In genomic region chr6:29917383-29917720, GRCm38 (mm10) we compare ENCODE assay signal across 8 mouse cellular contexts. TPM values are rescaled to one million over a fixed set of nuclear protein-coding genes. Genes with fewer than 3 reads are reported as not detected.
DNase-seq lines count a peak whose midpoint lies in the region; ATAC-seq lines count a peak whose summit lies in the region.

No protein-coding gene starts in this region.

- H3K27ac ChIP-seq in heart, embryonic 13.5 days (replicated peaks), result peak overlapping the region; percentile 82
- no peak overlapping the region for H3K27ac ChIP-seq in kidney, embryonic 15.5 days

- peaks cover 25% of the 10 kb centered on the region for H3K27me3 ChIP-seq in heart, embryonic 13.5 days (replicated peaks)
- H3K27me3 ChIP-seq in kidney, embryonic 15.5 days, result peaks cover 43% of the 10 kb centered on the region

- intact Hi-C loops in heart, postnatal 36 days (cut with DNase I), result loop anchor here (2.0 kb wide), 1 partner anchor 131 kb away; no protein-coding TSS in a partner anchor

- no peak for DNase-seq in heart, postnatal 36 days
- DNase-seq in R1 (ENCODE audit: low read depth, low spot score), result peak; percentile 55
- DNase-seq in T-cell, adult 2 months (ENCODE audit: low spot score), result no peak
- no peak for DNase-seq in testis, postnatal 10 days (ENCODE audit: low spot score)

- under 1% methylated on average over 21 of the region's 21 CpGs for WGBS in heart, embryonic 13.5 days
- under 1% methylated on average over 21 of the region's 21 CpGs for WGBS in kidney, embryonic 15.5 days

- peak overlapping the region; percentile 93 for H3K9ac ChIP-seq in heart, embryonic 13.5 days
- H3K9ac ChIP-seq in kidney, embryonic 15.5 days, result peak overlapping the region; percentile 47

- H3K36me3 ChIP-seq in heart, embryonic 13.5 days, result peaks cover 14% of the 10 kb centered on the region
- H3K36me3 ChIP-seq in kidney, embryonic 15.5 days, result no peaks in the 10 kb centered on the region

- peaks cover 22% of the 10 kb centered on the region for H3K4me1 ChIP-seq in heart, embryonic 13.5 days
- H3K4me1 ChIP-seq in kidney, embryonic 15.5 days, result peaks cover 12% of the 10 kb centered on the region

- H3K4me2 ChIP-seq in heart, embryonic 13.5 days, result peak overlapping the region; percentile 93
- H3K4me2 ChIP-seq in kidney, embryonic 15.5 days, result peak overlapping the region; percentile 97

- H3K4me3 ChIP-seq in heart, embryonic 13.5 days, result peak overlapping the region; percentile 91
- H3K4me3 ChIP-seq in kidney, embryonic 15.5 days (replicated peaks), result peak overlapping the region; percentile 79

- ATAC-seq in heart, embryonic 13.5 days (ENCODE audit: extremely low read depth, insufficient number of reproducible peaks, low FRiP score, low TSS enrichment), result peak; percentile 69
- ATAC-seq in erythroid progenitor cell, adult 5-6 weeks (replicated peaks; ENCODE audit: low FRiP score, poor library complexity, severe bottlenecking), result peak; percentile 63
- ATAC-seq in kidney, embryonic 15.5 days (replicated peaks; ENCODE audit: low FRiP score), result peak; percentile 86
- ATAC-seq in megakaryocyte progenitor cell, adult 5-6 weeks (replicated peaks; ENCODE audit: poor library complexity), result peak; percentile 43; the same call in 1 of the 2 replicates

- H3K9me3 ChIP-seq in heart, embryonic 13.5 days, result no peaks in the 10 kb centered on the region
- H3K9me3 ChIP-seq in kidney, embryonic 15.5 days (replicated peaks), result no peaks in the 10 kb centered on the region

RNA-seq across cellular contexts. Expression of gene Strip2, which starts 0.5 kb away (rescaled TPM):
- 37.4 and 39.3 TPM in 2 replicates for polyA plus RNA-seq in heart, embryonic 13.5 days (2015; fragmentation: Nextera tagmentation; extraction: Ambion mirVana)
- 10 to 100 TPM; 50.0 to 53.1 TPM for total RNA-seq in heart, postnatal 36 days (2021)
- 4.6 and 5.4 TPM in 2 replicates for total RNA-seq in erythroid progenitor cell, adult 5-6 weeks (2015; ENCODE audit: low replicate concordance)
- 7.1 and 10.4 TPM in 2 replicates for total RNA-seq in erythroid progenitor cell, adult 5-6 weeks (2017; ENCODE audit: low replicate concordance)
- 1.3 and 1.4 TPM in 2 replicates for polyA plus RNA-seq in kidney, embryonic 15.5 days (2015; fragmentation: Nextera tagmentation; extraction: Ambion mirVana)
- 0.30 and 0.54 TPM in 2 replicates for total RNA-seq in megakaryocyte progenitor cell, adult 5-6 weeks (2015)
- total RNA-seq in megakaryocyte progenitor cell, adult 5-6 weeks (2017), result 0.17 and 0.30 TPM in 2 replicates

Comparison
In these comparisons a context has a peak if more than half of its experiments do, and no peak if none do; other contexts are left out.
1. RNA of gene Strip2, which starts 0.5 kb away (total RNA-seq): 50.0 to 53.1 TPM in heart, postnatal 36 days; 4.6 to 10.4 TPM in erythroid progenitor cell, adult 5-6 weeks and 0.17 to 0.54 TPM in megakaryocyte progenitor cell, adult 5-6 weeks; every median in the first group is over 4 times any median in the second.
2. Peak in every context shown above with its lines, with median percentiles within 50 percentile points of each other: ATAC-seq.